In the genomic region with DNA sequence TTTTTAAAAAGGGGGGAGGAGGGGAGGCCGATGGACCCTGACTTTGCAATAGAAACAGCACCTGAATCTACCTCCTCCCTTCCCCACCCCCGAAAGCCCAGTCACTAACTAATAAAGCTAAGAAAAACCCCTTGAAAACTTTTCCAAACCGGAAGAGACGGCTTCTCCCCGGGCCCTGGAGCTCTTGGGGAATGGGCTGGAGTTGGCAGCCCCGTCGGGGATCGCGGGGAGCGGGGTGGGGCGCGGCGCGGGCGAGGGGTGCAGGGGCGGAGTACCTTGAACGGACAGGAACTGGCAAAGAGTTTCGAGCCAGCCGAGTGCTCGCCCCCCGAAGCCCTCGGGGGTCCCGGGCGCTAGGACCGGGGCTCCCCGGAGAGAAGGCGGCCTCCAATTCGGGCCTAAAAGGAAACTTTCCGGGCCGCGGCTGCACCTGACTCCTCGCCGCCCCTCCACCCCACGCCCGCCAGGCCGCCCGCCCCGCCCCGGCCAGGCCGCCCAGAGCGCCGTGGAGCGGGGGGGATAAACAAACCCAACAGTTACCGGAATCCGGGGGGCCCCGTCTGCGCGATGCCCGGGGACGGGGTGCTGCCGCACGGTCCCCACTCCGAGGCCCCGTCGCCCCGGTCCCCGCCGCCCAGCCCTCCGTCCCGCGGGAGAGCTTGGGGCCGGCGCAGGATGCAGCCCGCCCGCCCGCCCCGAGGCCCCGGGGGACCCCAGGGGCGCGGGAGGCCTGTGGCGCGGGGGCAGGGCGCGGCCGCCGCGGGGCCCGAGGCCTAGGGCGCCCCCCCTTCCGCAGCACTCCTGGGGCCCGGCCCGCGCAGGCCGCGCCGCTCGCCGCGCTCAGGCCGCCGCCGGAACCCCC, we compare ENCODE assay signal across 7 mouse cellular contexts. TPM values are rescaled to one million over a fixed set of nuclear protein-coding genes. Genes with fewer than 3 reads are reported as not detected.
A peak's percentile ranks its signal among the peaks of the same experiment; 100 is the strongest.
DNase-seq lines count a peak whose midpoint lies in the region; ATAC-seq and TF ChIP-seq lines count a peak whose summit lies in the region.

No protein-coding gene starts in this region.

- TF ChIP-seq POLR2A in cerebellum, adult 2 months (IDR thresholded peaks at IDR 0.05; ENCODE audit: borderline replicate concordance, insufficient read depth, low read length) = no peak

- H3K9me3 ChIP-seq in hindbrain, embryonic 16.5 days (ENCODE audit: control insufficient read depth, low read length) = no peaks in the 10 kb centered on the region
- H3K9me3 ChIP-seq in midbrain, embryonic 10.5 days (replicated peaks) = no peaks in the 10 kb centered on the region

- H3K4me2 ChIP-seq in hindbrain, embryonic 16.5 days (ENCODE audit: low read length) = peak overlapping the region; percentile 94

- H3K27me3 ChIP-seq in cerebellum, adult 2 months (ENCODE audit: control insufficient read depth, insufficient read depth, low read length) = no peaks in the 10 kb centered on the region
- H3K27me3 ChIP-seq in hindbrain, embryonic 16.5 days (replicated peaks; ENCODE audit: control insufficient read depth, insufficient read depth, low read length) = no peaks in the 10 kb centered on the region
- no peaks in the 10 kb centered on the region for H3K27me3 ChIP-seq in midbrain, embryonic 10.5 days (ENCODE audit: low read depth, poor library complexity, severe bottlenecking)

- peak; percentile 34 for ATAC-seq in hindbrain, embryonic 16.5 days

- H3K27ac ChIP-seq in cerebellum, adult 2 months (ENCODE audit: insufficient read depth, low read length) = peak overlapping the region; percentile 86
- H3K27ac ChIP-seq in gastrocnemius, adult 2 months = peak overlapping the region; percentile 99
- H3K27ac ChIP-seq in hindbrain, embryonic 16.5 days (ENCODE audit: low read depth, low read length) = peak overlapping the region; percentile 97
- peak overlapping the region; percentile 100 for H3K27ac ChIP-seq in midbrain, embryonic 10.5 days (replicated peaks)

- H3K4me1 ChIP-seq in cerebellum, adult 2 months (ENCODE audit: control insufficient read depth, insufficient read depth, low read length) = peaks cover 5% of the 10 kb centered on the region
- H3K4me1 ChIP-seq in hindbrain, embryonic 16.5 days (ENCODE audit: control insufficient read depth, insufficient read depth, low read depth, low read length) = peaks cover 36% of the 10 kb centered on the region
- peaks cover 50% of the 10 kb centered on the region for H3K4me1 ChIP-seq in midbrain, embryonic 10.5 days

- intact Hi-C loops in gastrocnemius, adult 2 months (cut with DNase I) = loop anchor here (2.0 kb wide), 1 partner anchor 63 kb away; a partner anchor contains a TSS
- intact Hi-C loops in left cerebral cortex, postnatal 4 days (cut with DNase I) = no loop called here

- TF ChIP-seq CTCF in cerebellum, adult 2 months (IDR thresholded peaks at IDR 0.05; ENCODE audit: borderline replicate concordance, insufficient read depth, low read depth, low read length) = no peak
- TF ChIP-seq CTCF in gastrocnemius, adult 2 months (IDR thresholded peaks at IDR 0.05) = no peak

- peak; percentile 65 for DNase-seq in NIH3T3 (ENCODE audit: low read depth)
- DNase-seq in cerebellum, adult 2 months = peak; percentile 60 to 75
- peak; percentile 77 for DNase-seq in gastrocnemius, adult 2 months
- peak; percentile 49 for DNase-seq in left cerebral cortex, postnatal 4 days
- DNase-seq in midbrain, embryonic 10.5 days (ENCODE audit: low spot score) = peak; percentile 61
- DNase-seq in spleen, postnatal 10 days (ENCODE audit: low spot score in 2 of 2) = peak; percentile 79 to 82

- peak overlapping the region; percentile 91 for H3K4me3 ChIP-seq in cerebellum, adult 2 months (replicated peaks; ENCODE audit: insufficient read depth, low read depth, low read length)
- peak overlapping the region; percentile 99 for H3K4me3 ChIP-seq in gastrocnemius, adult 2 months
- peak overlapping the region; percentile 91 for H3K4me3 ChIP-seq in hindbrain, embryonic 16.5 days (ENCODE audit: low read length)
- peak overlapping the region; percentile 94 for H3K4me3 ChIP-seq in midbrain, embryonic 10.5 days

- H3K36me3 ChIP-seq in hindbrain, embryonic 16.5 days (ENCODE audit: control insufficient read depth, insufficient read depth, low read length) = no peaks in the 10 kb centered on the region
- H3K36me3 ChIP-seq in midbrain, embryonic 10.5 days = peaks cover 17% of the 10 kb centered on the region

- peak overlapping the region; percentile 100 for H3K9ac ChIP-seq in hindbrain, embryonic 16.5 days (ENCODE audit: low read depth, low read length)

- under 1% methylated on average over 82 of the region's 92 CpGs for WGBS in cerebellum, adult 2 months
- WGBS in hindbrain, embryonic 16.5 days = 1% methylated on average over 56 of the region's 92 CpGs
- WGBS in midbrain, embryonic 10.5 days = under 1% methylated on average over 87 of the region's 92 CpGs

RNA-seq across cellular contexts. Expression of a gene that starts 1.0 kb away (rescaled TPM):
- polyA plus RNA-seq in cerebellum, adult 2 months (2012; rRNA removed) = 10.2 and 10.6 TPM in 2 replicates
- total RNA-seq in gastrocnemius, adult 2 months (2021) = 10 to 100 TPM; 14.0 to 14.6 TPM
- 7.5 and 9.1 TPM in 2 replicates for polyA plus RNA-seq in hindbrain, embryonic 16.5 days (2015; fragmentation: Nextera tagmentation; extraction: Ambion mirVana)
- 10 to 100 TPM; 32.0 to 32.7 TPM for total RNA-seq in left cerebral cortex, postnatal 4 days (2021)
- 9.8 and 10.9 TPM in 2 replicates for polyA plus RNA-seq in midbrain, embryonic 10.5 days (2016; fragmentation: Nextera tagmentation; extraction: Ambion mirVana)

Comparison
In these comparisons a context has a peak if more than half of its experiments do, and no peak if none do; other contexts are left out.
1. Peak in every context shown above with its lines: DNase-seq, ATAC-seq, H3K4me3 ChIP-seq and H3K27ac ChIP-seq.